Mouse (Mus musculus) hindbrain, postnatal 0 days (tissue): Measurements from ENCODE around the gene Tll2. TPM values are rescaled to one million over a fixed set of nuclear protein-coding genes. Genes with fewer than 3 reads are reported as not detected.

Experiments
- ATAC-seq: fragments of 200-750 bp; cut with Nextera tagmentation; 2 replicates; pipeline ENCODE4 v1.8.0; 2017; ENCODE audit warnings: mild to moderate bottlenecking, moderate TSS enrichment, moderate library complexity
- DNase-seq: peaks from one replicate; pipeline ENCODE4 v3.0.0-alpha.2; 2015; ENCODE audit warnings: low spot score
- H3K27ac ChIP-seq: fragments of 300-500 bp; sonication (generic); 2 replicates; pipeline ENCODE4 v1.5.1; 2014; ENCODE audit warnings: mild to moderate bottlenecking
- H3K27me3 ChIP-seq: fragments of 300-500 bp; sonication (generic); 2 replicates; pipeline ENCODE4 v1.6.1; 2014; ENCODE audit warnings: low read length, mixed read lengths; ENCODE audit not compliant: insufficient read depth
- H3K36me3 ChIP-seq: fragments of 300-500 bp; sonication (generic); 2 replicates; pipeline ENCODE4 v1.6.1; 2014; ENCODE audit warnings: low read length, mixed read lengths; ENCODE audit not compliant: insufficient read depth
- H3K4me1 ChIP-seq: fragments of 300-500 bp; sonication (generic); 2 replicates; pipeline ENCODE4 v1.6.1; 2014; ENCODE audit warnings: antibody characterized with exemption, low read length, mixed read lengths; ENCODE audit not compliant: insufficient read depth
- H3K4me2 ChIP-seq: fragments of 300-500 bp; sonication (generic); 2 replicates; pipeline ENCODE4 v1.6.1; 2014; ENCODE audit warnings: low read depth, mild to moderate bottlenecking, low read length, moderate library complexity, mixed read lengths
- H3K4me3 ChIP-seq: fragments of 300-500 bp; sonication (generic); 2 replicates; pipeline ENCODE4 v1.5.1; 2014; ENCODE audit warnings: low read length
- H3K9ac ChIP-seq: fragments of 300-500 bp; sonication (generic); replicated peaks from 2 replicates; pipeline ENCODE4 v1.6.1; 2014; ENCODE audit warnings: mild to moderate bottlenecking, low read length, moderate library complexity, mixed read lengths
- H3K9me3 ChIP-seq: fragments of 300-500 bp; sonication (generic); 2 replicates; pipeline ENCODE4 v1.6.1; 2016; ENCODE audit warnings: low read length, mixed read lengths
- CTCF ChIP-seq: IDR thresholded peaks from 2 replicates; pipeline ENCODE4 v1.5.1; 2016; ENCODE audit warnings: antibody characterized with exemption, control low read depth, low read depth
- WGBS: fragments of 180-500 bp; shearing (Covaris S2); extraction: QIAGEN DNeasy Blood & Tissue Kit; methylation state at CpG from one replicate; pipeline ENCODE4 v1.1.7; 2014; 5-methylcytosine and 5-hydroxymethylcytosine counted together
- polyA plus RNA-seq: library from polyadenylated mRNA; unstranded; fragments of >200 nt; fragmentation: Nextera tagmentation; extraction: Ambion mirVana; gene quantifications from 2 replicates; pipeline ENCODE4 v1.2.1, GENCODE M21; 2015
- total RNA-seq: library from RNA; depleted of rRNA; stranded (reverse); fragments of >200 nt; gene quantifications from 2 replicates; pipeline ENCODE4 v1.2.3, GENCODE M21; 2014; rRNA removed

Tll2 gene
- total RNA-seq: 1.2 and 2.8 TPM in 2 replicates
- polyA plus RNA-seq: 0.60 and 0.72 TPM in 2 replicates

DNA sequence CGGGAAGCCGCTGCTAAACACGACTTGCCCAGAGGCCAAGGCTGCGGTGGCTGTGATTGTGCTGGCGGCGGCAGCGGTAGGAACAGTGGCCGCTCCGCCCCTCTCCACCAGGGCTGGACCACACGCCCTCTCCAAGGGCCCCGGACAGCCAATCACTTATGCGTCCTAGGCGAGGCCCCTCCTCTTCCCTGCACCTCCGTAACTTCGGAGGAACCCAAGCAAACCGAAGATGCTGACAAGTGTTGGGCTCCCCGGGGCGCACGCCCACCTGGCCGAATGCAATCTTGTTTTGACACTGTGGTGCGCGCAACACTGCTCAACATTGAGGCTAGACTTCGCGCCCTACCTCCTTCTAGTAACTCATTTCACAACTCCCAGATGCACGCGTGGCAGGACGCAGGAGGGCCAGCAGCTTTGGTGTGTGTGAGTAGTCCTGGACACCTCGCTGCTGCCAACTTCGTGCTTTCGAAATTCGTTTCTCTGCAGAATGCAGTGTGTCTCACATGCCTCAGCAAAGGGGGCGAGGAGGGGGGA lies at the start of gene Tll2:
Gene Tll2, minus strand, starts transcription at position 25 of the 534 bp plus-strand sequence.
- Histone ChIP-seq H3K4me3 (peak within 1 kb of the TSS; percentile 41), H3K27ac (no peak within 1 kb of the TSS), H3K4me1 (peaks cover 16% of the 10 kb centered on the region; the same call in 1 of the 2 replicates), H3K9me3 (no peaks in the 10 kb centered on the region), H3K4me2 (peak within 1 kb of the TSS; percentile 97), H3K9ac (peak within 1 kb of the TSS; percentile 47; the same call in 1 of the 2 replicates), H3K36me3 (no peaks in the 10 kb centered on the region), H3K27me3 (0 out of 2 replicates have a peak, but pooled peaks cover 21% of the 10 kb centered on the region)
- peak; percentile 67 for DNase-seq
- ATAC-seq: peak; percentile 91
- under 1% methylated on average over 31 of the region's 32 CpGs for WGBS
- TF ChIP-seq CTCF: no peak; the same call in 1 of the 2 replicates

DNA sequence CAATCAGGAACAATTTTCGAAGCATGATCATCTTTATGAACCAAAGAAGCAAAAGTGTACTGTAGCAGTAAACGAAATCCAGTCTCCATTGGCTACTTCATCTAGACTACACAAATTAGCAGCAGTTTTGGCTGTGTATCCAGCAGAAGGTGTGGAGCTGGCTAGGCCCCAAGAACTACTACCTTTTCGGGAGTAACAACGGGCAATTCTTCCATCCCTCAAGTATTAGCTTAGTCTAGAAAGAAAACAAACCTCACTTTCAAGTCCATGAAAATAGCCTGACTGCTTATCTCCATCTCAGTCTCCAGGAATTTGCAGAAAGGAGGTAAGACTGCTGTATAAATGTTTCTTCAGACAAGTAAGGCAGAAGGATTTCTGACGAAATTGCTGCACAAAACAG lies 47.9 kb upstream of the Tll2 start:
- ATAC-seq: no peak
- H3K4me3 ChIP-seq: no peak overlapping the region
- no peaks in the 10 kb centered on the region for H3K9me3 ChIP-seq
- TF ChIP-seq CTCF: no peak
- WGBS: 83% methylated on average over 5 of the region's 5 CpGs
- DNase-seq: no peak
- no peaks in the 10 kb centered on the region for H3K27me3 ChIP-seq
- H3K4me1 ChIP-seq: no peaks in the 10 kb centered on the region
- H3K9ac ChIP-seq: no peak overlapping the region
- no peak overlapping the region for H3K27ac ChIP-seq
- H3K4me2 ChIP-seq: no peak overlapping the region
- H3K36me3 ChIP-seq: no peaks in the 10 kb centered on the region

DNA sequence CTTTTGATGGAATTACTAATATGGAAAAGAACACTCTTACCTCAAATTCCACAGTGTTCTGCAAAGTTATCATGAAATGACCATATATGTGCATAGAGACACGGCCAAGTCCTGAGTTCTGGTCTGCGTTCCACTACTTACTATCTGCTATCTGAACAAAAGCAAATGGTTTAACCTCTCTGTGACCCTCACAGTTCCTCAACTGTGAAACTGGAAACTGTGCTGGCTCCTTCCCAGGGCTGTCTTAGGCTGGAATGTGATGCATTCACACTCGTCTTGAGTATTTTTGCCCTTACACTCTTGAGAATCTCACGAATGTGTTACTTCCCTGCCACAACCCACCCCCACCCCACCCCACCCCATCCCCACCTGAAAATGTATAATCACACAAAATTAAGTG lies 42.3 kb upstream of the Tll2 start:
- Histone ChIP-seq H3K4me1 (no peaks in the 10 kb centered on the region), H3K27me3 (no peaks in the 10 kb centered on the region), H3K4me2 (no peak overlapping the region), H3K9me3 (no peaks in the 10 kb centered on the region), H3K36me3 (0 out of 2 replicates have a peak, but pooled peaks cover 8% of the 10 kb centered on the region), H3K4me3 (no peak overlapping the region), H3K9ac (no peak overlapping the region), H3K27ac (no peak overlapping the region)
- no peak for ATAC-seq
- DNase-seq: no peak
- no peak for TF ChIP-seq CTCF
- 67% methylated on average over 4 of the region's 4 CpGs for WGBS

DNA sequence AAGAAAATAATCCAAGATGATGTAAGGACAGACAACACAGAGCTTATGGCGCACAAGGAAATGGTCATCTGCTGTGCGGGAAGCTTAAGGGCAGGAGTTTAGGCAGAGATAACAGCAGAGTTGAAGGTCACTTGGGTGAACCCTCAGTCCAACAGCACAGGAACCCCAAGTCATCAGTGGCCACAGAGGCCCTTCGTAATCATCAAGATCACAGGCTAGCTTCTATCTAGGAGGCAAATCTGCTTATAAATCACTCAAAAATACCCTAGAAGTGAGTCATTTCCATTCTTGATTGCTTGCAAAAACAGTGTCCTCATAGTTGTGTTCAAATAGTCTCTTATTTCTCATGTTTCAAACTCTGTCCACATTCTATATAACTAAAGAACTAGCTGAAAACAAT lies 41.6 kb upstream of the Tll2 start:
- WGBS: 94% methylated on average over 3 of the region's 3 CpGs
- no peaks in the 10 kb centered on the region for H3K9me3 ChIP-seq
- H3K27me3 ChIP-seq: no peaks in the 10 kb centered on the region
- no peak for DNase-seq
- peaks cover 11% of the 10 kb centered on the region; the same call in 1 of the 2 replicates for H3K36me3 ChIP-seq
- no peak overlapping the region for H3K9ac ChIP-seq
- H3K27ac ChIP-seq: no peak overlapping the region
- ATAC-seq: no peak
- no peak overlapping the region for H3K4me3 ChIP-seq
- no peak overlapping the region for H3K4me2 ChIP-seq
- H3K4me1 ChIP-seq: no peaks in the 10 kb centered on the region
- TF ChIP-seq CTCF: no peak

DNA sequence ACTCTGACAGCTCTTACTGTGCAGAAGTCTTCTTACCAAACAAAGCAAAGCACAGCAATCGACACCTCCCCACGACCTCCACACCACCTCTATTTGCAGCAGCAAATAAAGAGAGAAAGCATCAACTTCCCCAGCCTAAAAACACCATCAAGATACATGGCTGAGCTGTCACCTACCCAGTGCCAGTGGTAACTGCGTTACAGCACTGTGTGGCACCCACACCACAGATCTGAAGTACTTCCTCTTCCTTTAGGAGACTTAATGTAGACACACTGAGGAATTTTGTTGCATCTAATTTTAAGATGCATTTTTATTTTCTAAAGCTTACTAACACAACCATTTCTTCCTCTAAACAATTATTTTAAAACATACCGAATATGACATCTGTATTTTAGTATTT lies 39.6 kb upstream of the Tll2 start:
- peaks cover 24% of the 10 kb centered on the region for H3K36me3 ChIP-seq
- no peak overlapping the region for H3K4me3 ChIP-seq
- ATAC-seq (no peak), DNase-seq (no peak)
- H3K4me2 ChIP-seq: no peak overlapping the region
- H3K4me1 ChIP-seq: no peaks in the 10 kb centered on the region
- H3K9me3 ChIP-seq: no peaks in the 10 kb centered on the region
- no peak overlapping the region for H3K9ac ChIP-seq
- WGBS: 82% methylated on average over 4 of the region's 4 CpGs
- TF ChIP-seq CTCF: no peak
- H3K27me3 ChIP-seq: no peaks in the 10 kb centered on the region
- no peak overlapping the region for H3K27ac ChIP-seq

DNA sequence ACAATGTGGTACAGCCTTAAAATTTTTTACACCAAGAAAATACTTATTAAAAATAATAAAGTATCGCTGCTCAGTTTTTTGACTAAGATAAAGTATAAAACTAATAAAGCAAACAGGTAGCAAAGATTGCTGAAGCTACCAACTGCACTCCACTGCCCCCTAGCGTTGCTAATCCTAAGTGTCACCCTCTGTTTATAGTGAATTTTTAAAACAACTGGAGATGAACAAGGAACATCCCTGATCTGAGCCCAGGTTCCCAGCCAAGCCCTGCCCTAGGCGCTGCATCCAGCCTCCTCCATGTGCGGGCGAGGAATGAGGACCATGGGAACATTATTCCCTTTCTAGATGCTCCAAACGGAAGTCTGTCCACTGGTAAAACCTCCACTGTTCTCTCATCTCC lies 37.9 kb upstream of the Tll2 start:
- Histone ChIP-seq H3K9ac (no peak overlapping the region), H3K4me2 (no peak overlapping the region), H3K27ac (no peak overlapping the region), H3K36me3 (peaks cover 27% of the 10 kb centered on the region), H3K9me3 (no peaks in the 10 kb centered on the region), H3K4me1 (no peaks in the 10 kb centered on the region), H3K4me3 (no peak overlapping the region), H3K27me3 (no peaks in the 10 kb centered on the region)
- WGBS: 58% methylated on average over 6 of the region's 6 CpGs
- no peak for ATAC-seq
- peak; percentile 74 for DNase-seq
- TF ChIP-seq CTCF: peak; percentile 80

DNA sequence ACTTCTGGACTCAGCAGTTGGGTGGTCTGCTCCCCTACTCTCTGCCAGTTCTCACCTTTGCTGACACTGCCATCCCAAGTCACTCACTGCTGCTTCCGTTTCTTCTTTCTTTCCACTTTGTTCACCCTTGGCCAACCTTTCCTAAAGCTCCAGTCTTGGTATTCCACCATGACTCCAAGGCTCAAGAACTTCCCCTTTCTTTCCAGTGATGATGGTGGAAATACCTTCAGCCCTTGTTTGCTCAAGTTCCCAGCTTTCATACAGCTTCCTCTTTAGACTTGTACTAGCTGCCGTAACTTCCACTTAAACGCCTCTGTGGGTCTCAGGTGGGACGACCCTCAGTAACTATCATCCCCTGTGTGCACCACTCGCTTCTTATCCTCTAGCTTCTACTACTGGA lies 35.4 kb upstream of the Tll2 start:
- H3K27me3 ChIP-seq: no peaks in the 10 kb centered on the region
- H3K9ac ChIP-seq: no peak overlapping the region
- WGBS: 89% methylated on average over 5 of the region's 5 CpGs
- ATAC-seq (no peak), DNase-seq (no peak)
- no peaks in the 10 kb centered on the region for H3K4me1 ChIP-seq
- no peak overlapping the region for H3K4me2 ChIP-seq
- TF ChIP-seq CTCF: no peak
- no peak overlapping the region for H3K4me3 ChIP-seq
- no peak overlapping the region for H3K27ac ChIP-seq
- peaks cover 27% of the 10 kb centered on the region for H3K36me3 ChIP-seq
- H3K9me3 ChIP-seq: no peaks in the 10 kb centered on the region
